Mouse (Mus musculus) thymus, postnatal 25 days (tissue): ENCODE data around the gene Ubxn10.
A peak's percentile ranks its signal among the peaks of the same experiment; 100 is the strongest.

ENCODE experiments used
- DNase-seq: peaks from one replicate; pipeline ENCODE4 v3.0.0; 2022

Ubxn10 gene

DNA sequence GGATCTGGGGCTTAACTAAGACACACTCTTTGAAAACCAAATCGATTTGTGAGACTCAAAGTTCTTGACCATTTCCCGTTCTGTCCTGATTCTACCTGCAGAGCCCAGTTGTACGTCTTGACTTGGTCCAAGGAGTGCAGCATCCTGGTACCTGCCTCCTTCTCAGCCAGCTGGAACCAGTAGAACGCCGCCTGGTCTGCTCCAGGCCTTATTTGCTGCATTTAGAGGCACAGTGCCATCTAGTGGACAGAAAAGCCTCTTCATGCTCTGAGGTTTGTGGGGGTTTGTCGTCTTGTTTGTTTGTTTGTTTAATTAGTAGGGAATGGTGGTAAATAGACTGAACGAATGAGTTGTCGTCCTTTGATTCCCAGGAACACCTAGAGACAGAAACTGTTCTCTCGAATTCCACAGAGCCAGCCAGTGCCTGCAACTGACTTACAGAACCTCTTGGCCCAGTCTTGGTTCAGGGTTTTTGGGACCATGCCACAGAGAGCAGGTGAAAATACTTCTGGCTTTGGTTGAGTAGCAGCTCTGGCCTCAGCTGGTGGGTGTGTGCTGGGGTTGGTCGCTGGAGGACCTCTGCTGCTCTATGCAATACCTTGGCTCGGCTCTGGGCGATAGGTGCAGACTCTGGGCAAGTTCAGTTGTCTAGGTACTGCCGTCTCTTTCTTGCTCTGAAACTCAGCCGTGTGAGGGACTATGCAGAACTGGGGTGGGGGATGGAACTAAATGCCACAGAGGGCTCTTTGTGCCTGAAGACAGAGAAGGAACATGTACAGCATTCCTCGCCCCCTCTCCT lies 36.6 kb downstream of the Ubxn10 start:
- DNase-seq = peak; percentile 32

- DNase-seq = no peak
Measured at GRCm38 (mm10) chr4:138698296-138698695, 38.7 kb downstream of the Ubxn10 start.

GRCm38 (mm10) chr4:138697166-138697860 lies 39.7 kb downstream of the Ubxn10 start:
- no peak for DNase-seq

DNA sequence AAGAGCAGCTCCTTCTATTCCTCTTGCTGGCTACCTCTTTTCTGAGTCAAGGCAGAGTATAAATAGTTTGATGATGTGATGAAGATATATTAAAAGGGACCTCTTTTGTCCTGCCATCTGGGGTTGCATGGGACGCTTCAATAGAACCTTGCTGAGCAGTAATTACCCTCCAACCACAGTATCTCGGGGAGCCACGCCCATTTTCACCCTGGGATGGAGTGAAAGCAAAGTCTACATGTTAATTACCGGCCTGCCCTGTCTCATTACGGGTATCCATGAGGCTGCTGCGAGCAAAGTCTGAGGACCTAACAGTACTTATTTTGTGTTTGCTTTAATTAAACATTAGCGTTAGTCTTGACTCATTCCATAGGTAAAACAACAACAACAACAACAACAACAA lies 40.2 kb downstream of the Ubxn10 start:
- no peak for DNase-seq

DNA sequence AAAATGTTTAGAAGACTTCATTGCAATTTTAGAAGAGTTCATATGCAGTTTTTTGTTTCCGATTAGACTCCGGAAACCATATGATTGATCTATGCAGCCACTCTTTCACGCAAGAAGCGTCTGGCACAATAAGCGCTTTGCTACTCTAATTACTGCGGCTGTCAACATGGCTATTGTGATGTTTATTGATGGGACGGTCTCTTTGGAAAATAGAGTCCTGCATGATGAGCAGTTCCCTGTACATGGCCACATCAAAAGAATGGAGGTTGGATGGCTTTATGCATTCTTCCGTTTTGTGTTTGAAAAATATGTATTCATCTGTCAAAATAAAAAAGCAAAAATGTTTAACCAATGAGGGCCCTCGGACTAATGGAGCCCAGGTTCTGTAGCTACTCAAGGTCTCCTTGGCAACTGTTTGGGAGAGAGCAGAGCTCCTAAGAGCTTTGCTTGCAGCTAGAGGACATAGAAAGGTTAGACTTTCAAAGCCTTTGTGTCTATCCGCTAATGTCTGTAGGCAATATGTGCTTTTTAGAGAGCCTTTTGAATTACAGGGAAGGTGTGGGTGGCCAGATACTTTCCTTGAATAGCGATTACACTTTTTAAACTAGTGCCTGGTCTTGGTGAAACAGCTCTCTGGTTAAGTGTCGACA lies 43.8 kb downstream of the Ubxn10 start:
- DNase-seq = no peak

- no peak for DNase-seq
Measured at GRCm38 (mm10) chr4:138691443-138692181, 45.4 kb downstream of the Ubxn10 start.

- DNase-seq = no peak
Measured at GRCm38 (mm10) chr4:138690561-138690960, 46.4 kb downstream of the Ubxn10 start.

GRCm38 (mm10) chr4:138689094-138689512 lies 47.9 kb downstream of the Ubxn10 start:
- no peak for DNase-seq

DNA sequence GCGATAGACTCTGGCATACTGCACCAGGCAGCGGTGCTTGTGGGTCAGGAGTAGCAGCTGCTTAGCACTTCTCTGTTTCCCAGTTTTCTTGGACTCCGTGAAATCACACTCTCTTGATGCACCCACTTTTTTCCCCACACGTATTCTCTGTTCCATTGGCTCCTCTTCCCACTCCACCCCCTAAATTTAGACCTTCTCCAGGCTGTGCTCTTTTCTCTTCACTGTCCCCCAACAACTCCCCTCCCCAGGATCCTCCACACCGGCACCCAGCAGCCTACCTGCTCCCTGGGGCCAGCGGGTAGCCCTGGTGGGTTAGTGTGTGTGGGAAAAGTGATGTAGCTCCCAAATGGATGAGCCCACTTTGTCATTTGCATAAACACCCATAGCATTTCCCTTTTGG lies 51.2 kb downstream of the Ubxn10 start:
- DNase-seq = no peak

DNA sequence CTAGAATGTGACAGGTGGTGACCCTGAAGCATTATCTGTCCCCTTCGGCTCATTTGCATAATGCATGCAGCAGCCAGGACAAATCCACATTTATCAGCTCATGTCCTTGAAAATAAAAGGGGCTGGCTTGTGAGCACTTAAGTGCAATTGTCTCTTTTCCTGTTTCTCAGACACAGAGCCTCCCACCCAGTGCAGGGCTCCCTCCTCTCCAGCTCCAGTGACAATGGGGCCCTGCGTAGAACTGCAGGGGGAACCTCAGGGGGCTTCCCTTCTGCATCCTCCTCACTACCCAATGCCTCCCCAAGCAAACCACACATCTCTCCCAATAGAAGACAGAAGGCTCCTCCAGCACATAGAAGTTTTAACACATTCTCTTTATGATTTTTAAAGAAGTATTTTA lies 54.2 kb downstream of the Ubxn10 start:
- no peak for DNase-seq

GRCm38 (mm10) chr4:138680124-138680523 lies 56.8 kb downstream of the Ubxn10 start:
- DNase-seq = no peak

DNA sequence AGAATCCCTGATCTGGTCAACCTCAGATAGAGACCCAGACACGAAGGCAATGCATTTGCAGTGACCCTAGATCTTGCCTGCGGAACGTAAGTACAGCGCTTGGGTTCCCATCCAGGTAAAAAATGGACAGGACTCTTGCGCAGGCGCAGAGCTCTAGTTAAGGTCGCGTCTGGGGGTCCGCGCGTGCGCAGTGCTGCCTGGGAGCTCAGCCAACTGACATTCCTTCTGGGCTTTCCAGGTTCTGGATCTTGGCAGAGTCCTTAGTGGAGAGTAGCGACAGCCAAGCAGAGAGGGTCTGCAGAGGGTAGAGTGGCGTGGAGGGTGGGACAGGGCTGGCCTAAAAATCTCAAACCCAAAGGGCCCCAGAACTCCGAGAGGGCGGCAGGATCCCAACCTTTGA lies 59.4 kb downstream of the Ubxn10 start:
- DNase-seq = no peak

GRCm38 (mm10) chr4:138676480-138676879 lies 60.5 kb downstream of the Ubxn10 start:
- no peak for DNase-seq

DNA sequence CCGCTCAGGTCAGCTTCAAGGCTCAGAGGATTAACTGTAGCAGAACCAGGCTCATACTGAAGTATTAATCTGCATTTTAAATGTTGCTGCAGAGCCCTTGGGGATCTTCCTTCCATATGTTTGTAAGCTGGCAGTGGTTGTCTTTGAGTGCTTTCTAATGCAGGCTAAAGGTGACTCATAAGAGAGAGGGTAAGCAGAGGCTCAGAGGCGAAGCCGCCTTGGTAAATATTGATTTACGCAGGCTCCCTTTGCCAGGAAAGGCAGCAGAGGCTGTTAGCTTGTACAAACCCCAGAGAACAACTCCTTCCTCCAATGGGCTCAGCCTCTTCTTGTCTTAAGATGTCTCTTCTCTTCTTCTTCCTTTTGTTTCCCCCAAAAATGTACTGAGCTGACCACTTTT lies 64.8 kb downstream of the Ubxn10 start:
- DNase-seq = no peak

- DNase-seq = no peak
Measured at GRCm38 (mm10) chr4:138670093-138670889, 66.7 kb downstream of the Ubxn10 start.

DNA sequence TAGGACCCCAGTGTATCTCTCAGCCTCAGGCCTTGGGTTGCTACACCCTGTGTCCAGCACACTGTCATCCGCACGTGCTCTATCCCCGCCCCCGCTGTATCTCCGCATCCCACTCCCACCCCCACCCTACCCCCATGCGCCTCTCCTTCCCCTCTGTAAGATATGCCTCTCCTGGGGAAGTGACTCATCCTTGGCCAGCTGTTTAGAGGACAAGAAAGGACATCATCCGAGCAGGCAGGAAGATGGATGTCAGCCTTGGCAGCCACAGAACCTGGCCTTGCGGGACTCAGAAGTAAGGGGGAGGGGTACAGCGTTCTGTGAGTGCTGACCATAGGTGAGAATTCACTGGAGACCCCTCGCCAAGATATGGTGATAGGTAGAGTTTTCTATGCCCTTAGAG lies 70.4 kb downstream of the Ubxn10 start:
- no peak for DNase-seq

- no peak for DNase-seq
Measured at GRCm38 (mm10) chr4:138659936-138660602, 76.9 kb downstream of the Ubxn10 start.
